Mouse (Mus musculus) T-helper 1 cell (primary cell): ENCODE measurements around the gene Ssh2.

Experiments
- in situ Hi-C: fragments of 300-600 bp; cut with MboI, MseI; formaldehyde crosslinking; loops from one replicate; pipeline ENCODE4 v1.15.1; 2025; ENCODE audit warnings: high pct_unique_total_duplicates

The Ssh2 gene

DNA sequence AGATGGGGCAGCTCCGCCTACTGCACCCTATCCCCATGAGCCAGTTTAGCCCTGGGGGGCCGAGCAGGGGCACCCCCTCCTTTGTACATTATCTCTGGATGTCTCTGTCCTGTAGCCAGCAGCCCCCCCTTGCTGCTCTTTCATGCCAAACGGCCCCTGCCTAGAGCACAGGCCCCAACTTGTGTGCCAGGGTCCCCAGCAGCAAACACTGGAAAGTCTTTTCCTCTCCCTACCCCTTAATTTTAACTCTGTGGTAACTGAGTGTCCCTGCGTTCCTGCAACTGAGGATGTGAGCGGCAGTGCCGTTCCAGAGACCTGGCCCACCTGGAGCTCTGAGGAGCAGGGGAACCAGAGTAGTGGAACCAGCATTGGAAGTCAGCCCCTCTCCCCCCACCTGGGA is 290.9 kb downstream of the Ssh2 start:
- in situ Hi-C loops = no loop called here

- in situ Hi-C loops = no loop called here
Observed at GRCm38 (mm10) chr11:77507426-77507825, 291.3 kb downstream of the Ssh2 start.

- in situ Hi-C loops = no loop called here
Observed at GRCm38 (mm10) chr11:77508068-77509021, 292.3 kb downstream of the Ssh2 start.
